Mouse (Mus musculus) common myeloid progenitor, adult 5-6 weeks (primary cell): ENCODE data around the gene Gm10717. TPM values are rescaled to one million over a fixed set of nuclear protein-coding genes. Genes with fewer than 3 reads are reported as not detected.
"Not testable (repeated sequence)": the region's sequence is repeated elsewhere in the genome, so short reads cannot be mapped to it uniquely, and the experiment has no call there.

Experiments
- ATAC-seq: replicated peaks from 2 replicates; pipeline ENCODE4 v1.8.0; 2016; ENCODE audit warnings: low read depth, mild to moderate bottlenecking, moderate TSS enrichment, inconsistent platforms; ENCODE audit not compliant: poor library complexity, severe bottlenecking
- total RNA-seq: library from RNA; stranded (forward); fragments of 200-1000, 187-1606 nt; gene quantifications from 2 replicates; pipeline ENCODE4 v1.2.3, GENCODE M21; 2017

Gm10717 gene
- total RNA-seq, 1 experiment from 2014 or later: 3.5 TPM

DNA sequence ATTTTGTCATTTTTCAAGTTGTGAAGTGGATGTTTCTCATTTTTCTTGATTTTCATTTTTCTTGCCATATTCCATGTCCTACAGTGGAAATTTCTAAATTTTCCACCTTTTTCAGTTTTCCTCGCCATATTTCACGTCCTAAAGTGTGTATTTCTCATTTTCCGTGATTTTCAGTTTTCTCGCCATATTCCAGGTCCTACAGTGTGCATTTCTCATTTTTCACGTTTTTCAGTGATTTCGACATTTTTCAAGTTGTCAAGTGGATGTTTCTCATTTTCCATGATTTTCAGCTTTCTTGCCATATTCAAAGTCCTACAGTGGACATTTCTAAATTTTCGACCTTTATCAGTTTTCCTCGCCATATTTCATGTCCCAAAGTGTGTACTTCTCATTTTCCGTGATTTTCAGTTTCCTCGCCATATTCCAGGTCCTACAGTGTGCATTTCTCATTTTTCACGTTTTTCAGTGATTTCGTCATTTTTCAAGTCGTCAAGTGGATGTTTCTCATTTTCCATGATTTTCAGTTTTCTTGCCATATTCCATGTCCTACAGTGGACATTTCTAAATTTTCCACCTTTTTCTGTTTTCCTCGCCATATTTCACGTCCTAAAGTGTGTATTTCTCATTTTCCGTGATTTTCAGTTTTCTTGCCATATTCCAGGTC lies 1.1 kb upstream of the Gm10717 start:
- not testable (repeated sequence) for ATAC-seq

DNA sequence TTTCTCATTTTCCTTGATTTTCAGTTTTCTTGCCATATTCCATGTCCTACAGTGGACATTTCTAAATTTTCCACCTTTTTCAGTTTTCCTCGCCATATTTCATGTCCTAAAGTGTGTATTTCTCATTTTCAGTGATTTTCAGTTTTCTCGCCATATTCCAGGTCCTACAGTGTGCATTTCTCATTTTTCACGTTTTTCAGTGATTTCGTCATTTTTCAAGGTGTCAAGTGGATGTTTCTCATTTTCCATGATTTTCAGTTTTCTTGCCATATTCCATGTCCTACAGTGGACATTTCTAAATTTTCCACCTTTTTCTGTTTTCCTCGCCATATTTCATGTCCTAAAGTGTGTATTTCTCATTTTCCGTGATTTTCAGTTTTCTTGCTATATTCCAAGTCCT lies 436 bp downstream of the Gm10717 start:
- ATAC-seq: not testable (repeated sequence)

DNA sequence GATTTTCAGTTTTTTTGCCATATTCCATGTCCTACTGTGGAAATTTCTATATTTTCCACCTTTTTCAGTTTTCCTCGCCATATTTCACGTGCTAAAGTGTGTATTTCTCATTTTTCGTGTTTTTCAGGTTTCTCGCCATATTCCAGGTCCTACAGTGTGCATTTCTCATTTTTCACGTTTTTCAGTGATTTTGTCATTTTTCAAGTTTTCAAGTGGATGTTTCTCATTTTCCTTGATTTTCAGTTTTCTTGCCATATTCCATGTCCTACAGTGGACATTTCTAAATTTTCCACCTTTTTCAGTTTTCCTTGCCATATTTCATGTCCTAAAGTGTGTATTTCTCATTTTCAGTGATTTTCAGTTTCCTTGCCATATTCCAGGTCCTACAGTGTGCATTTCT lies 919 bp downstream of the Gm10717 start:
- not testable (repeated sequence) for ATAC-seq

DNA sequence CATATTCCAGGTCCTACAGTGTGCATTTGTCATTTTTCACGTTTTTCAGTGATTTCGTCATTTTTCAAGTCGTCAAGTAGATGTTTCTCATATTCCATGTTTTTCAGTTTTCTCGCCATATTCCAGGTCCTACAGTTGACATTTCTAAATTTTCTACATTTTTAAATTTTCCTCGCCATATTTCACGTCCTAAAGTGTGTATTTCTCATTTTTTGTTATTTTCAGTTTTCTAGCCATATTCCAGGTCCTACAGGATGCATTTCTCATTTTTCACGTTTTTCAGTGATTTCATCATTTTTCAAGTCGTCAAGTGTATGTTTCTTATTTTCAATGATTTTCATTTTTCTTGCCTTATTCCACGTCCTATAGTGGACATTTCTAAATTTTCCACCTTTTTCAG lies 1.5 kb downstream of the Gm10717 start:
- not testable (repeated sequence) for ATAC-seq

DNA sequence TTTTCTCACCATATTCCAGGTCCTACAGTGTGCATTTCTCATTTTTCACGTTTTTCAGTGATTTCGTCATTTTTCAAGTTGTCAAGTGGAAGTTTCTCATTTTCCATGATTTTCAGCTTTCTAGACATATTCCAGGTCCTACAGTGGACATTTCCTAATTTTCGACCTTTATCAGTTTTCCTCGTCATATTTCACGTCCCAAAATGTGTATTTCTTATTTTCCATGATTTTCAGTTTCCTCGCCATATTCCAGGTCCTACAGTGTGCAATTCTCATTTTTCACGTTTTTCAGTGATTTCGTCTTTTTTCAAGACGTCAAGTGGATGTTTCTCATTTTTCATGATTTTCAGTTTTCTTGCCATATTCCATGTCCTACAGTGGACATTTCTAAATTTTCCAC lies 2.0 kb downstream of the Gm10717 start:
- 0 out of 2 replicates have a peak, but pooled peaks have one; percentile 10 for ATAC-seq

DNA sequence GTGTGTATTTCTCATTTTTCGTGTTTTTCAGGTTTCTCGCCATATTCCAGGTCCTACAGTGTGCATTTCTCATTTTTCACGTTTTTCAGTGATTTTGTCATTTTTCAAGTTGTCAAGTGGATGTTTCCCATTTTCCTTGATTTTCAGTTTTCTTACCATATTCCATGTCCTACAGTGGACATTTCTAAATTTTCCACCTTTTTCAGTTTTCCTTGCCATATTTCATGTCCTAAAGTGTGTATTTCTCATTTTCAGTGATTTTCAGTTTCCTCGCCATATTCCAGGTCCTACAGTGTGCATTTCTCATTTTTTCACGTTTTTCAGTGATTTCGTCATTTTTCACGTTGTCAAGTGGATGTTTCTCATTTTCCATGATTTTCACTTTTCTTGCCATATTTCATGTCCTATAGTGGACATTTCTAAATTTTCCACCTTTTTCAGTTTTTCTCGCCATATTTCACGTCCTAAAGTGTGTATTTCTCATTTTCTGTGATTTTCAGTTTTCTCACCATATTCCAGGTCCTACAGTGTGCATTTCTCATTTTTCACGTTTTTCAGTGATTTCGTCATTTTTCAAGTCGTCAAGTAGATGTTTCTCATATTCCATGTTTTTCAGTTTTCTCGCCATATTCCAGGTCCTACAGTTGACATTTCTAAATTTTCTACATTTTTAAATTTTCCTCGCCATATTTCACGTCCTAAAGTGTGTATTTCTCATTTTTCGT lies 4.2 kb downstream of the Gm10717 start:
- not testable (repeated sequence) for ATAC-seq

DNA sequence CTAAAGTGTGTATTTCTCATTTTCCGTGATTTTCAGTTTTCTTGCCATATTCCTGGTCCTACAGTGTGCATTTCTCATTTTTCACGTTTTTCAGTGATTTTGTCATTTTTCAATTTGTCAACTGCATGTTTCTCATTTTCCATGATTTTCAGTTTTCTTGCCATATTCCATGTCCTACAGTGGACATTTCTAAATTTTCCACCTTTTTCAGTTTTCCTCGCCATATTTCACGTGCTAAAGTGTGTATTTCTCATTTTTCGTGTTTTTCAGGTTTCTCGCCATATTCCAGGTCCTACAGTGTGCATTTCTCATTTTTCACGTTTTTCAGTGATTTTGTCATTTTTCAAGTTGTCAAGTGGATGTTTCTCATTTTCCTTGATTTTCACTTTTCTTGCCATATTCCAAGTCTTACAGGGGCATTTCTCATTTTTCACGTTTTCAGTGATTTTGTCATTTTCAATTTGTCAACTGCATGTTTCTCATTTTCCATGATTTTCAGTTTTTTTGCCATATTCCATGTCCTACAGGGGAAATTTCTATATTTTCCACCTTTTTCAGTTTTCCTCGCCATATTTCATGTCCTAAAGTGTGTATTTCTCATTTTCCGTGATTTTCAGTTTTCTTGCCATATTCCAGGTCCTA lies 5.6 kb downstream of the Gm10717 start:
- ATAC-seq: not testable (repeated sequence)

DNA sequence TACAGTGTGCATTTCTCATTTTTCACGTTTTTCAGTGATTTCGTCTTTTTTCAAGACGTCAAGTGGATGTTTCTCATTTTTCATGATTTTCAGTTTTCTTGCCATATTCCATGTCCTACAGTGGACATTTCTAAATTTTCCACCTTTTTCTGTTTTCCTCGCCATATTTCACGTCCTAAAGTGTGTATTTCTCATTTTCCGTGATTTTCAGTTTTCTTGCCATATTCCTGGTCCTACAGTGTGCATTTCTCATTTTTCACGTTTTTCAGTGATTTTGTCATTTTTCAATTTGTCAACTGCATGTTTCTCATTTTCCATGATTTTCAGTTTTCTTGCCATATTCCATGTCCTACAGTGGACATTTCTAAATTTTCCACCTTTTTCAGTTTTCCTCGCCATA lies 9.1 kb downstream of the Gm10717 start, which contains the start of gene Gm17535:
TSS of gene Gm17535 (plus strand) at position 301 of the 400 bp plus-strand sequence.
- ATAC-seq: not testable (repeated sequence)

DNA sequence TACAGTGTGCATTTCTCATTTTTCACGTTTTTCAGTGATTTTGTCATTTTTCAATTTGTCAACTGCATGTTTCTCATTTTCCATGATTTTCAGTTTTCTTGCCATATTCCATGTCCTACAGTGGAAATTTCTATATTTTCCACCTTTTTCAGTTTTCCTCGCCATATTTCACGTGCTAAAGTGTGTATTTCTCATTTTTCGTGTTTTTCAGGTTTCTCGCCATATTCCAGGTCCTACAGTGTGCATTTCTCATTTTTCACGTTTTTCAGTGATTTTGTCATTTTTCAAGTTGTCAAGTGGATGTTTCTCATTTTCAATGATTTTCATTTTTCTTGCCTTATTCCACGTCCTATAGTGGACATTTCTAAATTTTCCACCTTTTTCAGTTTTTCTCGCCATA lies 11.4 kb downstream of the Gm10717 start, which contains the start of gene Gm10715:
TSS of gene Gm10715 (plus strand) at position 301 of the 400 bp plus-strand sequence.
- not testable (repeated sequence) for ATAC-seq

DNA sequence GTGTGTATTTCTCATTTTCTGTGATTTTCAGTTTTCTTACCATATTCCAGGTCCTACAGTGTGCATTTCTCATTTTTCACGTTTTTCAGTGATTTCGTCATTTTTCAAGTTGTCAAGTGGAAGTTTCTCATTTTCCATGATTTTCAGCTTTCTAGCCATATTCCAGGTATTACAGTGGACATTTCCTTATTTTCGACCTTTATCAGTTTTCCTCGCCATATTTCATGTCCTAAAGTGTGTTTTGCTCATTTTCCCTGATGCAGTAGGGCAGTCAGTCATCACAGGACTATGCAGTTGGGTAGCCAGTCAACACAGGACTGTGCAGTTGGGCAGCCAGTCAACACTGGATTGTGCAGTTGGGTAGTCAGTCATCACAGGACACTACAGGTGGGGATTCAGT lies 12.9 kb downstream of the Gm10717 start:
- ATAC-seq: not testable (repeated sequence)

Other genes with a start within 250 kb of the Gm10717 start
- 0.58 TPM in 1 of 2 replicates, not detected in the other for gene Gm10722, start 24.5 kb upstream of the Gm10717 start, total RNA-seq
- 0.69 TPM in 1 of 2 replicates, not detected in the other for gene Gm11168, start 22.1 kb upstream of the Gm10717 start, total RNA-seq
- not detected in 2 replicates for gene Gm10721, start 12.3 kb upstream of the Gm10717 start, total RNA-seq
- gene Gm10720, start 9.8 kb upstream of the Gm10717 start, total RNA-seq: not detected in 2 replicates
- gene Gm10719, start 8.0 kb upstream of the Gm10717 start, total RNA-seq: not detected in 2 replicates
- 0.69 TPM in 1 of 2 replicates, not detected in the other for gene Gm10718, start 1.9 kb upstream of the Gm10717 start, total RNA-seq
- not detected in 2 replicates for gene Gm17535, start 9.2 kb downstream of the Gm10717 start, total RNA-seq
- 1.8 TPM in 1 of 2 replicates, not detected in the other for gene Gm10715, start 11.5 kb downstream of the Gm10717 start, total RNA-seq